Mouse (Mus musculus) liver, embryonic 11.5 days (tissue): ENCODE data around the gene Snrpc. TPM values are rescaled to one million over a fixed set of nuclear protein-coding genes. Genes with fewer than 3 reads are reported as not detected.
"Not testable (repeated sequence)": the region's sequence is repeated elsewhere in the genome, so short reads cannot be mapped to it uniquely, and the experiment has no call there.

ENCODE experiments used
- ATAC-seq: fragments of 200-750 bp; cut with Nextera tagmentation; replicated peaks from 2 replicates; pipeline ENCODE4 v1.8.0; 2017; ENCODE audit warnings: moderate number of reproducible peaks, mild to moderate bottlenecking, moderate TSS enrichment, moderate library complexity; ENCODE audit not compliant: low FRiP score
- DNase-seq: peaks from one replicate; pipeline ENCODE4 v3.0.0-alpha.2; 2017; ENCODE audit warnings: low spot score
- H3K27ac ChIP-seq: fragments of 300-500 bp; sonication (generic); 2 replicates; pipeline ENCODE4 v1.5.1; 2014; ENCODE audit warnings: mild to moderate bottlenecking, low read depth, low read length, control low read depth
- H3K27me3 ChIP-seq: fragments of 300-500 bp; sonication (generic); replicated peaks from 2 replicates; pipeline ENCODE4 v1.6.1; 2014; ENCODE audit warnings: low read length, mixed read lengths; ENCODE audit not compliant: control insufficient read depth, insufficient read depth
- H3K36me3 ChIP-seq: fragments of 300-500 bp; sonication (generic); 2 replicates; pipeline ENCODE4 v1.6.1; 2014; ENCODE audit warnings: mild to moderate bottlenecking, low read length, moderate library complexity, mixed read lengths; ENCODE audit not compliant: control insufficient read depth, insufficient read depth
- H3K4me1 ChIP-seq: fragments of 300-500 bp; sonication (generic); replicated peaks from 2 replicates; pipeline ENCODE4 v1.6.1; 2014; ENCODE audit warnings: low read length, mixed read lengths; ENCODE audit not compliant: control insufficient read depth, insufficient read depth
- H3K4me2 ChIP-seq: fragments of 300-500 bp; sonication (generic); 2 replicates; pipeline ENCODE4 v1.6.1; 2014; ENCODE audit warnings: mild to moderate bottlenecking, control low read depth, moderate library complexity
- H3K4me3 ChIP-seq: fragments of 300-500 bp; sonication (generic); 2 replicates; pipeline ENCODE4 v1.5.1; 2014; ENCODE audit warnings: low read depth, low read length, control low read depth
- H3K9ac ChIP-seq: fragments of 300-500 bp; sonication (generic); 2 replicates; pipeline ENCODE4 v1.6.1; 2014; ENCODE audit warnings: low read depth, low read length, control low read depth
- H3K9me3 ChIP-seq: fragments of 300-500 bp; sonication (generic); 2 replicates; pipeline ENCODE4 v1.6.1; 2016; ENCODE audit warnings: low read length, inconsistent platforms, mixed read lengths; ENCODE audit not compliant: control insufficient read depth
- WGBS: fragments of 180-500 bp; shearing (Covaris S2); extraction: QIAGEN DNeasy Blood & Tissue Kit; methylation state at CpG from one replicate; pipeline ENCODE4 v1.1.7; 2014; 5-methylcytosine and 5-hydroxymethylcytosine counted together
- polyA plus RNA-seq: library from polyadenylated mRNA; unstranded; fragments of >200 nt; fragmentation: Nextera tagmentation; extraction: Ambion mirVana; gene quantifications from 2 replicates; pipeline ENCODE4 v1.2.1, GENCODE M21; 2014

The Snrpc gene
- polyA plus RNA-seq, result 305 and 315 TPM in 2 replicates

- not testable (repeated sequence) for H3K9me3 ChIP-seq, H3K27ac ChIP-seq, H3K36me3 ChIP-seq, H3K9ac ChIP-seq, DNase-seq, H3K4me1 ChIP-seq, H3K27me3 ChIP-seq, ATAC-seq
- H3K4me3 ChIP-seq, result peak within 1 kb of the TSS; percentile 83; the same call in 1 of the 2 replicates
- 79% methylated on average over 3 of the region's 4 CpGs for WGBS
- peak within 1 kb of the TSS; percentile 81 for H3K4me2 ChIP-seq
Measured at GRCm38 (mm10) chr17:27837850-27838249, at the start of gene Snrpc. Snrpc (plus strand) TSS chr17:27838150.

GRCm38 (mm10) chr17:27788456-27789172 is 49.3 kb upstream of the Snrpc start:
- Histone ChIP-seq H3K4me2 (no peak overlapping the region), H3K9ac (no peak overlapping the region), H3K36me3 (peaks cover 14% of the 10 kb centered on the region), H3K9me3 (no peaks in the 10 kb centered on the region), H3K27me3 (no peaks in the 10 kb centered on the region), H3K4me3 (no peak overlapping the region), H3K4me1 (no peaks in the 10 kb centered on the region), H3K27ac (no peak overlapping the region)
- ATAC-seq (no peak), DNase-seq (no peak)
- 89% methylated on average over 6 of the region's 6 CpGs for WGBS

- no peak for DNase-seq
- 86% methylated on average over 5 of the region's 5 CpGs for WGBS
- Histone ChIP-seq H3K4me3 (no peak overlapping the region), H3K27me3 (no peaks in the 10 kb centered on the region), H3K4me1 (no peaks in the 10 kb centered on the region), H3K4me2 (no peak overlapping the region), H3K36me3 (peaks cover 9% of the 10 kb centered on the region), H3K27ac (no peak overlapping the region), H3K9ac (no peak overlapping the region), H3K9me3 (no peaks in the 10 kb centered on the region)
- ATAC-seq, result no peak
Measured at GRCm38 (mm10) chr17:27790015-27790414, 47.9 kb upstream of the Snrpc start.

GRCm38 (mm10) chr17:27790976-27791375 is 47.0 kb upstream of the Snrpc start:
- Histone ChIP-seq H3K4me1 (no peaks in the 10 kb centered on the region), H3K27ac (no peak overlapping the region), H3K9ac (no peak overlapping the region), H3K27me3 (no peaks in the 10 kb centered on the region), H3K9me3 (no peaks in the 10 kb centered on the region), H3K4me2 (no peak overlapping the region), H3K4me3 (no peak overlapping the region), H3K36me3 (peaks cover under 1% of the 10 kb centered on the region; the same call in 1 of the 2 replicates)
- 82% methylated on average over 2 of the region's 2 CpGs for WGBS
- DNase-seq (no peak), ATAC-seq (no peak)

- ATAC-seq, result no peak
- no peak overlapping the region for H3K9ac ChIP-seq
- H3K36me3 ChIP-seq, result no peaks in the 10 kb centered on the region; the same call in 1 of the 2 replicates
- H3K4me2 ChIP-seq, result no peak overlapping the region
- no peak overlapping the region for H3K27ac ChIP-seq
- peaks cover 2% of the 10 kb centered on the region for H3K4me1 ChIP-seq
- H3K27me3 ChIP-seq, result no peaks in the 10 kb centered on the region
- DNase-seq, result no peak
- no peak overlapping the region for H3K4me3 ChIP-seq
- 90% methylated on average over 2 of the region's 2 CpGs for whole genome bisulfite sequencing
- no peaks in the 10 kb centered on the region for H3K9me3 ChIP-seq
Measured at GRCm38 (mm10) chr17:27791556-27791955, 46.4 kb upstream of the Snrpc start.

- H3K4me3 ChIP-seq, result no peak overlapping the region
- H3K27ac ChIP-seq, result no peak overlapping the region
- H3K9me3 ChIP-seq, result no peaks in the 10 kb centered on the region
- 71% methylated on average over 4 of the region's 4 CpGs for WGBS
- H3K4me1 ChIP-seq, result peaks cover 12% of the 10 kb centered on the region
- H3K36me3 ChIP-seq, result no peaks in the 10 kb centered on the region; the same call in 1 of the 2 replicates
- ATAC-seq, result no peak
- no peak for DNase-seq
- no peak overlapping the region for H3K4me2 ChIP-seq
- H3K27me3 ChIP-seq, result no peaks in the 10 kb centered on the region
- no peak overlapping the region for H3K9ac ChIP-seq
Measured at GRCm38 (mm10) chr17:27792516-27792915, 45.4 kb upstream of the Snrpc start.

- 86% methylated on average over 6 of the region's 6 CpGs for WGBS
- Histone ChIP-seq H3K4me3 (no peak overlapping the region), H3K9me3 (no peaks in the 10 kb centered on the region), H3K9ac (no peak overlapping the region), H3K27me3 (no peaks in the 10 kb centered on the region), H3K36me3 (no peaks in the 10 kb centered on the region; the same call in 1 of the 2 replicates), H3K27ac (no peak overlapping the region), H3K4me1 (peaks cover 18% of the 10 kb centered on the region), H3K4me2 (no peak overlapping the region)
- DNase-seq (no peak), ATAC-seq (no peak)
Measured at GRCm38 (mm10) chr17:27793144-27793543, 44.8 kb upstream of the Snrpc start.

GRCm38 (mm10) chr17:27796780-27797179 is 41.2 kb upstream of the Snrpc start:
- WGBS, result 67% methylated on average over 6 of the region's 6 CpGs
- H3K4me1 ChIP-seq, result peaks cover 42% of the 10 kb centered on the region

GRCm38 (mm10) chr17:27797341-27797872 is 40.5 kb upstream of the Snrpc start:
- H3K4me1 ChIP-seq, result peaks cover 42% of the 10 kb centered on the region
- ATAC-seq, result no peak
- peak overlapping the region; percentile 0; the same call in 1 of the 2 replicates for H3K27ac ChIP-seq
- DNase-seq, result no peak
- H3K36me3 ChIP-seq, result no peaks in the 10 kb centered on the region
- no peak overlapping the region for H3K4me3 ChIP-seq
- H3K9ac ChIP-seq, result no peak overlapping the region
- WGBS, result 44% methylated on average over 11 of the region's 11 CpGs
- no peaks in the 10 kb centered on the region for H3K27me3 ChIP-seq
- H3K4me2 ChIP-seq, result peak overlapping the region; percentile 28; the same call in 1 of the 2 replicates
- no peaks in the 10 kb centered on the region for H3K9me3 ChIP-seq

More at GRCm38 (mm10) chr17:27796780-27797179, 41.2 kb upstream of the Snrpc start:
- no peak for DNase-seq
- Histone ChIP-seq H3K4me3 (no peak overlapping the region), H3K9me3 (no peaks in the 10 kb centered on the region), H3K27me3 (no peaks in the 10 kb centered on the region), H3K36me3 (no peaks in the 10 kb centered on the region), H3K27ac (no peak overlapping the region; the same call in 1 of the 2 replicates), H3K9ac (no peak overlapping the region), H3K4me2 (peak overlapping the region; percentile 28)
- no peak for ATAC-seq
